Mouse (Mus musculus): Measurements from ENCODE around the gene Xrcc3. TPM values are rescaled to one million over a fixed set of nuclear protein-coding genes. Genes with fewer than 3 reads are reported as not detected.

Gene Xrcc3
- polyA plus RNA-seq (2015; fragmentation: Nextera tagmentation; extraction: Ambion mirVana): 3.7 TPM in 2 replicates

DNA sequence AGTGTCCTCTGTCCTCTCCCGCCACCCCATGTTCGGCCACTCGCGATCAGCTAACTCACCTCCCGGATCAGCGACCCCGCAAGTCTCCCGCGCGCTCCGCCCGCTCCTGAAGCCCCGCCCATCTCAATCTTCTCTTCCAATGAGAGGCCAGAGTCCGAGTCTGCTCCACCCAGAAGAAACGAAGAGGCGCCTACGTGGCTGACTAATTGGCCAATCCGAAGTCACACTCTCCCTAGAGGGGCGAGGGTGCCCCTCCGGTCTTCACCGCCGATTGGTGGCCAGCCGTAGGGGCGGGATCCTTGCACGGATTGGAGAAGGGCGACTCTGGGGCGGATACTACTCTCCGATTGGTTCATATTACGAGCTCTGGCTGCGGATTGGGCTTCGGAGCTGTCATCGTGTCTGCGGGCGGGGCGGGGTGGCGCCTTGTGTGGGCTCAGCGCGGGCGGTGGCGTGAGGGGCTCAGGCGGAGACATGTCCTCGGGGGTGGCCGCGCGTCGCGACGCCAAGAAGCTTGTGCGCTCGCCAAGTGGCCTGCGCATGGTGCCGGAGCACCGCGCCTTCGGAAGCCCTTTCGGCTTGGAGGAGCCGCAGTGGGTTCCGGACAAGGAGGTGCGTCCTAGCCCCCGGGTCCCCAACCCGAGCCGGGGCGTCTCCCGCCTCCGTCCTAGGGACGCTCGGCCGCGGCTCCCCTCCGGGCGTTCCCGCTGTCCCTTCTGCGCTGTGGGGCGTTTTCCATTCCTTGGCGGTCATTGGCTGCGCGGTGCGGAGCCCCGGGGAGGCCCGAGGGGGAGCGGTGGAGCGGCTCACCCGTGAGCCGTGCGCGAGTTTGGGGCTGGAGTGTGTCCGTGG lies at the start of gene Xrcc3, which contains the start of gene Zfyve21:
TSS of gene Xrcc3 (minus strand) at position 108 of the 852 bp plus-strand sequence.
TSS of gene Zfyve21 (plus strand) at position 405 of the 852 bp plus-strand sequence.
- peak; percentile 100 for ATAC-seq (ENCODE audit: low FRiP score, low read depth)
- peak within 1 kb of the TSS; percentile 67 for H3K9ac ChIP-seq
- no peaks in the 10 kb centered on the region for H3K27me3 ChIP-seq
- H3K4me1 ChIP-seq (replicated peaks): peaks cover 53% of the 10 kb centered on the region
- peak within 1 kb of the TSS; percentile 86 for H3K27ac ChIP-seq (replicated peaks)
- H3K4me3 ChIP-seq: peak within 1 kb of the TSS; percentile 92
- under 1% methylated on average over 85 of the region's 87 CpGs for WGBS
- H3K4me2 ChIP-seq: peak within 1 kb of the TSS; percentile 97
- H3K9me3 ChIP-seq: no peaks in the 10 kb centered on the region
- no peaks in the 10 kb centered on the region for H3K36me3 ChIP-seq

GRCm38 (mm10) chr12:111855448-111855847 lies 41.8 kb upstream of the Xrcc3 start:
- no peaks in the 10 kb centered on the region for H3K4me1 ChIP-seq (replicated peaks)
- H3K9ac ChIP-seq: no peak overlapping the region
- H3K9me3 ChIP-seq: no peaks in the 10 kb centered on the region
- no peak for ATAC-seq (ENCODE audit: low FRiP score, low read depth)
- no peak overlapping the region for H3K4me3 ChIP-seq
- H3K27ac ChIP-seq (replicated peaks): no peak overlapping the region
- 91% methylated on average over 2 of the region's 2 CpGs for WGBS
- no peaks in the 10 kb centered on the region for H3K27me3 ChIP-seq
- H3K4me2 ChIP-seq: no peak overlapping the region
- H3K36me3 ChIP-seq: peaks cover 22% of the 10 kb centered on the region

DNA sequence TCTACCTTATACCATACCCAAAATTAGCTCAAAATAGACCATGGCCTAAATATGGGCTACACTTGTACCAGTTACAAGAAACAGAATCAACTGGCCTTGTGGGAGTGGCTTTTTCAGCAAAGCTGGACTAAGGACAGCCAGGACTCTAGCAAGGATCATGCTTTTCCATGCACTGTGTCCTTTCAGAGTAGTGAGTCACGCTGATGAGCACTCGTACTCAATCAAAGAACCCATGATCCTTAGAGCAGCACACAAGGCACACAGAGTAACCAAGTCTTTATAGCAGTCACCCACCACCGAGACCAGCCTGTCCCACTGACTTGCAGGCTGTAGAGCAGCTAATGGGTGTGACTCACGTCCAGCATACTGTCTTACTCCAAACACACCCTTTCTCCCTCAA lies 39.9 kb upstream of the Xrcc3 start:
- H3K27me3 ChIP-seq: no peaks in the 10 kb centered on the region
- no peak for ATAC-seq (ENCODE audit: low FRiP score, low read depth)
- peaks cover 14% of the 10 kb centered on the region for H3K36me3 ChIP-seq
- no peak overlapping the region for H3K4me3 ChIP-seq
- H3K27ac ChIP-seq (replicated peaks): no peak overlapping the region
- H3K9me3 ChIP-seq: no peaks in the 10 kb centered on the region
- H3K4me1 ChIP-seq (replicated peaks): no peaks in the 10 kb centered on the region
- no peak overlapping the region for H3K4me2 ChIP-seq
- 79% methylated on average over 4 of the region's 4 CpGs for WGBS
- no peak overlapping the region for H3K9ac ChIP-seq

GRCm38 (mm10) chr12:111853011-111853436 lies 39.4 kb upstream of the Xrcc3 start:
- H3K27ac ChIP-seq (replicated peaks): no peak overlapping the region
- no peak overlapping the region for H3K4me2 ChIP-seq
- no peak overlapping the region for H3K4me3 ChIP-seq
- no peak overlapping the region for H3K9ac ChIP-seq
- H3K4me1 ChIP-seq (replicated peaks): no peaks in the 10 kb centered on the region
- WGBS: 66% methylated on average over 10 of the region's 10 CpGs
- peaks cover 10% of the 10 kb centered on the region for H3K36me3 ChIP-seq
- ATAC-seq (ENCODE audit: low FRiP score, low read depth): 0 out of 2 replicates have a peak, but pooled peaks have one; percentile 34
- H3K9me3 ChIP-seq: no peaks in the 10 kb centered on the region
- no peaks in the 10 kb centered on the region for H3K27me3 ChIP-seq

DNA sequence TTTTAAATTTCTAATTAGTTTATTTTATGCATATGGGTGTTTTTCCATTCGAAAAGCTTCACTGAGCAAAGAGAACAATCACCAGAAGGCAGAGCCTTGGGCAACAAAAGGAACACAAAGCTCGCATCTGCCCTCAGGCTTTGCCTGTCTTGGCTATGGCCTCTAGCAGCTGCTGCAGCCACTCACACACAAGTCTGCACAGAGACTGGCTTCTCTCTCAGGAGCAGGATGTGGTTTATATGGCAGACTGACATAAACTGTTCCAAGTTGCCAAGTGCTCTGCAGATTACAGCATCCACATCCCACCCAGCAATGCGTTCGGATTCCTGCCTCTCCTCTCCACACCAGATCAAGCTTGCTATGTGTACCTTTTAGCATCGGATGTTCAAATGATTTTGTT lies 38.1 kb upstream of the Xrcc3 start:
- H3K9ac ChIP-seq: no peak overlapping the region
- no peaks in the 10 kb centered on the region for H3K9me3 ChIP-seq
- H3K27ac ChIP-seq (replicated peaks): no peak overlapping the region
- H3K4me2 ChIP-seq: no peak overlapping the region
- ATAC-seq (ENCODE audit: low FRiP score, low read depth): no peak
- H3K4me3 ChIP-seq: no peak overlapping the region
- no peaks in the 10 kb centered on the region for H3K27me3 ChIP-seq
- 72% methylated on average over 5 of the region's 5 CpGs for WGBS
- H3K4me1 ChIP-seq (replicated peaks): no peaks in the 10 kb centered on the region
- 0 out of 2 replicates have a peak, but pooled peaks cover 5% of the 10 kb centered on the region for H3K36me3 ChIP-seq

DNA sequence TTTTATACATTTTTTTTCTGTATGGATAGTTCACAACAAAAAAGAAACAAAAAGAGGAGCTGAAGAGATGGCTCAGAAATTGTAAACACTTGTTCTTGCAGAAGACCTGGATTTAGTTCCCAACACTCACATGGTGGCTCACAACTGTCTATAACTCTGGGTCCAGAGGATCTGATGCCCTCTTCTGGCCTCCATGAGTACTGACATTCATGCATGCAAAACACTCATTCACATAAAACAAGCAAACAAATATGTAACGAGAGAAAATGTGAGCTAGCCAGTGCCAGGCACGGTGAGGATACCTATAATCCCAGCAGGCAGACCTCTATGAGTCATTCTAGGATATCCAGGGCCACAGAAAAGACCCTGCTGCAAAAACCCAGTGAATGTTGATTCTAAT lies 37.6 kb upstream of the Xrcc3 start:
- 65% methylated on average over 2 of the region's 2 CpGs for WGBS
- H3K4me2 ChIP-seq: no peak overlapping the region
- no peaks in the 10 kb centered on the region for H3K27me3 ChIP-seq
- H3K36me3 ChIP-seq: 0 out of 2 replicates have a peak, but pooled peaks cover 3% of the 10 kb centered on the region
- ATAC-seq (ENCODE audit: low FRiP score, low read depth): no peak
- no peaks in the 10 kb centered on the region for H3K9me3 ChIP-seq
- H3K4me1 ChIP-seq (replicated peaks): no peaks in the 10 kb centered on the region
- H3K27ac ChIP-seq (replicated peaks): no peak overlapping the region
- H3K9ac ChIP-seq: no peak overlapping the region
- H3K4me3 ChIP-seq: no peak overlapping the region

GRCm38 (mm10) chr12:111848300-111848798 lies 34.7 kb upstream of the Xrcc3 start:
- Histone ChIP-seq H3K9ac (no peak overlapping the region), H3K36me3 (no peaks in the 10 kb centered on the region), H3K27me3 (no peaks in the 10 kb centered on the region), H3K4me2 (no peak overlapping the region), H3K27ac (replicated peaks) (no peak overlapping the region), H3K9me3 (no peaks in the 10 kb centered on the region), H3K4me3 (no peak overlapping the region), H3K4me1 (replicated peaks) (no peaks in the 10 kb centered on the region)
- 76% methylated on average over 9 of the region's 9 CpGs for WGBS
- ATAC-seq (ENCODE audit: low FRiP score, low read depth): no peak

GRCm38 (mm10) chr12:111846815-111847214 lies 33.1 kb upstream of the Xrcc3 start:
- Histone ChIP-seq H3K27me3 (no peaks in the 10 kb centered on the region), H3K9ac (no peak overlapping the region), H3K27ac (replicated peaks) (no peak overlapping the region), H3K9me3 (no peaks in the 10 kb centered on the region), H3K36me3 (peaks cover 11% of the 10 kb centered on the region; the same call in 1 of the 2 replicates), H3K4me3 (no peak overlapping the region), H3K4me2 (no peak overlapping the region), H3K4me1 (replicated peaks) (no peaks in the 10 kb centered on the region)
- 90% methylated on average over 10 of the region's 10 CpGs for WGBS
- ATAC-seq (ENCODE audit: low FRiP score, low read depth): no peak

DNA sequence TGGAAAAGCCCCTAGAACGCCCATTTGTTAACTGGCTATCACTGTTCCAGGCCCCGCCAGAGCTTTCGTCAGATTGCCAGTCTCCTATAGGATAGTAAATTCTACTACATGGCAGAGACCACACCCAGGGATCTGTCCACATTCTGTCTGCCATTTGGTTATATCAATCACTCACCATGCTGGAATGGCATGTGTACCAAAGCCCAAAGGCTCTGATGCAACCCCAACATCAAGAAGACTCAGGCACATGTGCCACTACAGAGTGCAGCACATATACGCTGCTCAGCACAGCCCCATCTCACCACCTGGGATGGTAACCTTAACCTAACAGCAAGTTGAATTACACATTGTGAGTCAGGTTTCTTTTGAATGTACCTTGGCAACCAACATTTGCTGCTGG lies 32.3 kb upstream of the Xrcc3 start:
- Histone ChIP-seq H3K4me2 (no peak overlapping the region), H3K36me3 (peaks cover 11% of the 10 kb centered on the region; the same call in 1 of the 2 replicates), H3K4me1 (replicated peaks) (no peaks in the 10 kb centered on the region), H3K9ac (no peak overlapping the region), H3K27ac (replicated peaks) (no peak overlapping the region), H3K27me3 (no peaks in the 10 kb centered on the region), H3K9me3 (no peaks in the 10 kb centered on the region), H3K4me3 (no peak overlapping the region)
- WGBS: 92% methylated on average over 4 of the region's 4 CpGs
- ATAC-seq (ENCODE audit: low FRiP score, low read depth): no peak

DNA sequence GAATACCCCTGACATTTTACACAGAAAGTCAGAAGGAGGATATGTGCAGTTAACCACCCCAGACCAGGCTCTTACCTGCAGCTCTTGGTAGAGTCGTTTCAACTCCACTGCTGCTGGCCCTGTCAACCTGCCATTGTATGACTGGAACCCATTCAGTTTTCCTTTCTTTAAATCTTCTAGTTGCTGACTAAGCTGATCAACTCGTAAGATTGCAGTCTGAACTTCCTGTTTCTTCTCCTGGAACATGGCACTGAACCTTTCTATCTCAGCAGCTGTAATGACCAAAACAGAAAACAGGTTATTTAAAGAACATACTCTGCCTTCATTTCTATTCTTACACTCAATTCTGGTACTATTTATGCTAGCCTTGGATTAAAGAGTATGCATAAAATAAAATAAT lies 29.8 kb upstream of the Xrcc3 start:
- Histone ChIP-seq H3K36me3 (peaks cover 35% of the 10 kb centered on the region), H3K27ac (replicated peaks) (no peak overlapping the region), H3K4me2 (no peak overlapping the region), H3K27me3 (no peaks in the 10 kb centered on the region), H3K4me3 (no peak overlapping the region), H3K9me3 (no peaks in the 10 kb centered on the region), H3K4me1 (replicated peaks) (no peaks in the 10 kb centered on the region), H3K9ac (no peak overlapping the region)
- WGBS: 67% methylated on average over 2 of the region's 2 CpGs
- no peak for ATAC-seq (ENCODE audit: low FRiP score, low read depth)

DNA sequence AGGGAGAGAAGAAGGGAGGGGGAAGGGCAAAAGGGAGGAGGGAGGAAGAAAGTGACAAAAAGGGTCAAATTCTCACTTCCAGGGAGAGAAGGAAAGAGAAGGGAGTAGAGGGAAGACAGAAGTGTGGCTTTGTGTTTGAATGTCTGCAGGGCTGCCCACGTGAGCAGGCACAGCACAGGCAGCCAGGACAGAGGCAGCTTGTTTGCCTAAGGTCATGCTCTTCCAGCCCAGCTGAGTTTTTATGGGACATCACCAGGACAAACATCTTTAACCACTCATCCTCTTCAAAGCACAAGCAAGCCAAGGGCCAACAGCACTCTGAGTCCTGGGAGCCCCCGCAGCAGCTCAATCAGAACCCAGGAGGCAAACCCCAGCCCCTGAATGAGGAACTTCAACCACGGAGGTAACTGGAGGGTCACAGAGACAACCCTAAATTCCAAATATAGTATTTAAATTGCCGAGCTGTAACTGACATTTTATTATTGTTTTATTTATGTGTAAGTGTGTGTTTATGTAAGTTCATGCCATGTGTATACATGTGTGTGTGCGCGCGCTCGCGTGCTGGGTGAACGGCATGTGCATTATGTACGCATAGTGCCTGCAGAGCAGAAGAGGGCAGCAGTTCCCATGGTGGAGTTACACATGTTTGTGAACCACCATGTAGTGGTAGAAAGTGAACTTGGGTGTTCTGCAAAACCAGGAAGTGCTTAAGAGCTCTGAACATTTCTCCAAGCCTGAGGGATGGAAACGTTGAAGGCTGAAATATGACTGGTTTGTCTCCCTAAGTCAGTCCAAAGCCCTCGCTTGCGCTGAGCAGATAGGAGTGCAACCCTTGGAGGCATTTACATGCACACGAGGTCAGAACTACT lies 29.1 kb upstream of the Xrcc3 start:
- peaks cover 42% of the 10 kb centered on the region for H3K36me3 ChIP-seq
- no peak overlapping the region for H3K4me2 ChIP-seq
- H3K4me1 ChIP-seq (replicated peaks): no peaks in the 10 kb centered on the region
- no peak for ATAC-seq (ENCODE audit: low FRiP score, low read depth)
- no peak overlapping the region for H3K9ac ChIP-seq
- H3K9me3 ChIP-seq: no peaks in the 10 kb centered on the region
- no peaks in the 10 kb centered on the region for H3K27me3 ChIP-seq
- H3K27ac ChIP-seq (replicated peaks): no peak overlapping the region
- H3K4me3 ChIP-seq: no peak overlapping the region
- WGBS: 87% methylated on average over 15 of the region's 15 CpGs

- no peaks in the 10 kb centered on the region for H3K4me1 ChIP-seq (replicated peaks)
- H3K36me3 ChIP-seq: peaks cover 88% of the 10 kb centered on the region
- H3K9me3 ChIP-seq: no peaks in the 10 kb centered on the region
- no peak overlapping the region for H3K4me3 ChIP-seq
- no peak overlapping the region for H3K4me2 ChIP-seq
- WGBS: 92% methylated on average over 10 of the region's 10 CpGs
- no peaks in the 10 kb centered on the region for H3K27me3 ChIP-seq
- H3K9ac ChIP-seq: no peak overlapping the region
- no peak for ATAC-seq (ENCODE audit: low FRiP score, low read depth)
- H3K27ac ChIP-seq (replicated peaks): no peak overlapping the region
These were observed 19.8 kb upstream of the Xrcc3 start for GRCm38 (mm10) chr12:111833457-111833856.

All from hindbrain, embryonic 15.5 days (tissue).